Mouse (Mus musculus) T-helper 2 cell (primary cell): ENCODE measurements at regions not wholly inside any gene's neighbourhood (a gene's known extent, or its start where the extent isn't known, plus 50 kb on each side); places are given as distances from the start of the nearest gene placed in this dataset.
"Not testable (repeated sequence)": the region's sequence is repeated elsewhere in the genome, so short reads cannot be mapped to it uniquely, and the experiment has no call there.

Experiments used
- in situ Hi-C: fragments of 300-600 bp; cut with MboI, MseI; formaldehyde crosslinking; loops from one replicate; pipeline ENCODE4 v1.15.1; 2025; ENCODE audit warnings: high pct_unique_total_duplicates

GRCm38 (mm10) chr11:91524019-91524418, 53.3 kb downstream of the Kif2b start:
- in situ Hi-C loops = loop anchor here (10.0 kb wide), 1 partner anchor 1449 kb away; no protein-coding TSS in a partner anchor

GRCm38 (mm10) chr11:91479236-91479635, 98.1 kb downstream of the Kif2b start:
- in situ Hi-C loops = no loop called here

GRCm38 (mm10) chr11:91463578-91464401, 113.6 kb downstream of the Kif2b start:
- in situ Hi-C loops = no loop called here

- in situ Hi-C loops = no loop called here
Measured at GRCm38 (mm10) chr11:91461946-91462345, 115.4 kb downstream of the Kif2b start.

GRCm38 (mm10) chr11:91442361-91442760, 135.0 kb downstream of the Kif2b start:
- in situ Hi-C loops = no loop called here

GRCm38 (mm10) chr11:91432195-91432594, 145.2 kb downstream of the Kif2b start:
- in situ Hi-C loops = no loop called here

- in situ Hi-C loops = no loop called here
Measured at GRCm38 (mm10) chr11:91426731-91427130, 150.6 kb downstream of the Kif2b start.

GRCm38 (mm10) chr11:91387172-91387571, 190.2 kb downstream of the Kif2b start:
- in situ Hi-C loops = no loop called here

- in situ Hi-C loops = loop anchor here (10.0 kb wide), 1 partner anchor 1012 kb away; no protein-coding TSS in a partner anchor
Measured at GRCm38 (mm10) chr11:91357029-91357428, 220.3 kb downstream of the Kif2b start.

GRCm38 (mm10) chr11:91342629-91343028, 234.7 kb downstream of the Kif2b start:
- in situ Hi-C loops = no loop called here

- in situ Hi-C loops = no loop called here
Measured at GRCm38 (mm10) chr11:91333056-91333455, 244.3 kb downstream of the Kif2b start.

- in situ Hi-C loops = no loop called here
Measured at GRCm38 (mm10) chr11:91327543-91327942, 249.8 kb downstream of the Kif2b start.

- in situ Hi-C loops = no loop called here
Measured at GRCm38 (mm10) chr11:91310212-91310742, 267.1 kb downstream of the Kif2b start.

GRCm38 (mm10) chr11:91289194-91290123, 287.9 kb downstream of the Kif2b start:
- in situ Hi-C loops = no loop called here

- in situ Hi-C loops = no loop called here
Measured at GRCm38 (mm10) chr11:91286376-91286775, 291.0 kb downstream of the Kif2b start.

GRCm38 (mm10) chr11:91262216-91262615, 315.1 kb downstream of the Kif2b start:
- in situ Hi-C loops = no loop called here

- in situ Hi-C loops = not testable (repeated sequence)
Measured at GRCm38 (mm10) chr11:91242061-91242460, 335.3 kb downstream of the Kif2b start.

GRCm38 (mm10) chr11:91216158-91216557, 361.2 kb downstream of the Kif2b start:
- in situ Hi-C loops = no loop called here

- in situ Hi-C loops = no loop called here
Measured at GRCm38 (mm10) chr11:91213104-91213503, 364.3 kb downstream of the Kif2b start.

- in situ Hi-C loops = no loop called here
Measured at GRCm38 (mm10) chr11:91206470-91206869, 370.9 kb downstream of the Kif2b start.

- in situ Hi-C loops = no loop called here
Measured at GRCm38 (mm10) chr11:91204416-91204815, 372.9 kb downstream of the Kif2b start.

GRCm38 (mm10) chr11:91196841-91197240, 380.5 kb downstream of the Kif2b start:
- in situ Hi-C loops = no loop called here
